Mouse (Mus musculus): ENCODE data around the gene Olfr741. TPM values are rescaled to one million over a fixed set of nuclear protein-coding genes. Genes with fewer than 3 reads are reported as not detected.

Gene Olfr741
- not detected in 2 replicates for polyA plus RNA-seq (2016; fragmentation: Nextera tagmentation; extraction: Ambion mirVana)

- Histone ChIP-seq H3K9ac (no peak within 1 kb of the TSS), H3K9me3 (replicated peaks) (no peaks in the 10 kb centered on the region), H3K4me2 (replicated peaks) (no peak within 1 kb of the TSS), H3K36me3 (no peaks in the 10 kb centered on the region), H3K27me3 (no peaks in the 10 kb centered on the region), H3K27ac (no peak within 1 kb of the TSS), H3K4me1 (no peaks in the 10 kb centered on the region), H3K4me3 (no peak within 1 kb of the TSS)
- ATAC-seq (ENCODE audit: low FRiP score), result no peak
- 77% methylated on average over 2 of the region's 2 CpGs for WGBS
Observed at GRCm38 (mm10) chr14:50472438-50472837, at the start of gene Olfr741. Gene Olfr741 (plus strand): TSS chr14:50472738.

GRCm38 (mm10) chr14:50445245-50445644, 27.3 kb upstream of the Olfr741 start, which contains the start of gene Olfr740:
Gene Olfr740 (plus strand): TSS chr14:50445545.
- H3K27me3 ChIP-seq, result no peaks in the 10 kb centered on the region
- H3K9ac ChIP-seq, result no peak within 1 kb of the TSS
- H3K9me3 ChIP-seq (replicated peaks), result no peaks in the 10 kb centered on the region
- H3K36me3 ChIP-seq, result no peaks in the 10 kb centered on the region
- no peak within 1 kb of the TSS for H3K4me2 ChIP-seq (replicated peaks)
- WGBS, result 80% methylated on average over 3 of the region's 3 CpGs
- no peak within 1 kb of the TSS for H3K4me3 ChIP-seq
- no peaks in the 10 kb centered on the region for H3K4me1 ChIP-seq
- no peak within 1 kb of the TSS for H3K27ac ChIP-seq
- ATAC-seq (ENCODE audit: low FRiP score), result no peak

- H3K27ac ChIP-seq, result no peak overlapping the region
- WGBS, result 72% methylated on average over 2 of the region's 2 CpGs
- H3K4me1 ChIP-seq, result no peaks in the 10 kb centered on the region
- H3K36me3 ChIP-seq, result no peaks in the 10 kb centered on the region
- no peaks in the 10 kb centered on the region for H3K9me3 ChIP-seq (replicated peaks)
- ATAC-seq (ENCODE audit: low FRiP score), result no peak
- H3K27me3 ChIP-seq, result no peaks in the 10 kb centered on the region
- no peak overlapping the region for H3K9ac ChIP-seq
- H3K4me3 ChIP-seq, result no peak overlapping the region
- H3K4me2 ChIP-seq (replicated peaks), result no peak overlapping the region
Observed at GRCm38 (mm10) chr14:50478406-50478805, 5.9 kb downstream of the Olfr741 start.

- Histone ChIP-seq H3K9me3 (replicated peaks) (no peaks in the 10 kb centered on the region), H3K4me3 (no peak within 1 kb of the TSS), H3K27ac (no peak within 1 kb of the TSS), H3K36me3 (no peaks in the 10 kb centered on the region), H3K9ac (no peak within 1 kb of the TSS), H3K27me3 (no peaks in the 10 kb centered on the region), H3K4me1 (no peaks in the 10 kb centered on the region), H3K4me2 (replicated peaks) (no peak within 1 kb of the TSS)
- 67% methylated on average over 2 of the region's 2 CpGs for WGBS
- ATAC-seq (ENCODE audit: low FRiP score), result no peak
Observed at GRCm38 (mm10) chr14:50503300-50503699, 30.8 kb downstream of the Olfr741 start, which contains the start of gene Olfr742. Gene Olfr742 (plus strand): TSS chr14:50503600.

- no peak for ATAC-seq (ENCODE audit: low FRiP score)
Observed at GRCm38 (mm10) chr14:50521539-50521938, 49.0 kb downstream of the Olfr741 start, which contains the start of gene Olfr743. Gene Olfr743 (plus strand): TSS chr14:50521839.

More at GRCm38 (mm10) chr14:50521539-50521938, 49.0 kb downstream of the Olfr741 start, which contains the start of gene Olfr743:
- H3K36me3 ChIP-seq, result no peaks in the 10 kb centered on the region
- H3K27ac ChIP-seq, result no peak within 1 kb of the TSS
- no peak within 1 kb of the TSS for H3K4me2 ChIP-seq (replicated peaks)
- no peak within 1 kb of the TSS for H3K9ac ChIP-seq
- no peak within 1 kb of the TSS for H3K4me3 ChIP-seq
- no peaks in the 10 kb centered on the region for H3K27me3 ChIP-seq
- H3K9me3 ChIP-seq (replicated peaks), result no peaks in the 10 kb centered on the region
- no peaks in the 10 kb centered on the region for H3K4me1 ChIP-seq

Other genes with a start within 250 kb of the Olfr741 start
- not detected in 2 replicates for gene Olfr731, start 230.9 kb upstream of the Olfr741 start, polyA plus RNA-seq (2016; fragmentation: Nextera tagmentation; extraction: Ambion mirVana)
- not detected in 2 replicates for gene Olfr732, start 188.5 kb upstream of the Olfr741 start, polyA plus RNA-seq (2016; fragmentation: Nextera tagmentation; extraction: Ambion mirVana)
- gene Olfr733, start 171.2 kb upstream of the Olfr741 start, polyA plus RNA-seq (2016; fragmentation: Nextera tagmentation; extraction: Ambion mirVana), result not detected in 2 replicates
- not detected in 2 replicates for gene Olfr734, start 146.0 kb upstream of the Olfr741 start, polyA plus RNA-seq (2016; fragmentation: Nextera tagmentation; extraction: Ambion mirVana)
- not detected in 2 replicates for gene Olfr735, start 123.9 kb upstream of the Olfr741 start, polyA plus RNA-seq (2016; fragmentation: Nextera tagmentation; extraction: Ambion mirVana)
- not detected in 2 replicates for gene Tlr11, start 114.8 kb upstream of the Olfr741 start, polyA plus RNA-seq (2016; fragmentation: Nextera tagmentation; extraction: Ambion mirVana)
- not detected in 2 replicates for gene Olfr736, start 91.6 kb upstream of the Olfr741 start, polyA plus RNA-seq (2016; fragmentation: Nextera tagmentation; extraction: Ambion mirVana)
- gene Olfr738, start 65.2 kb upstream of the Olfr741 start, polyA plus RNA-seq (2016; fragmentation: Nextera tagmentation; extraction: Ambion mirVana), result not detected in 2 replicates
- not detected in 2 replicates for gene Olfr739, start 54.1 kb upstream of the Olfr741 start, polyA plus RNA-seq (2016; fragmentation: Nextera tagmentation; extraction: Ambion mirVana)
- gene Olfr740, start 27.2 kb upstream of the Olfr741 start, polyA plus RNA-seq (2016; fragmentation: Nextera tagmentation; extraction: Ambion mirVana), result not detected in 2 replicates
- not detected in 2 replicates for gene Olfr742, start 30.9 kb downstream of the Olfr741 start, polyA plus RNA-seq (2016; fragmentation: Nextera tagmentation; extraction: Ambion mirVana)
- gene Olfr743, start 49.1 kb downstream of the Olfr741 start, polyA plus RNA-seq (2016; fragmentation: Nextera tagmentation; extraction: Ambion mirVana), result not detected in 2 replicates
- not detected in 2 replicates for gene Olfr744, start 142.1 kb downstream of the Olfr741 start, polyA plus RNA-seq (2016; fragmentation: Nextera tagmentation; extraction: Ambion mirVana)
- gene Olfr745, start 166.7 kb downstream of the Olfr741 start, polyA plus RNA-seq (2016; fragmentation: Nextera tagmentation; extraction: Ambion mirVana), result not detected in 2 replicates
- not detected in 2 replicates for gene Olfr746, start 174.3 kb downstream of the Olfr741 start, polyA plus RNA-seq (2016; fragmentation: Nextera tagmentation; extraction: Ambion mirVana)
- gene Olfr747, start 220.5 kb downstream of the Olfr741 start, polyA plus RNA-seq (2016; fragmentation: Nextera tagmentation; extraction: Ambion mirVana), result not detected in 2 replicates
- not detected in 2 replicates for gene Olfr748, start 234.6 kb downstream of the Olfr741 start, polyA plus RNA-seq (2016; fragmentation: Nextera tagmentation; extraction: Ambion mirVana)